Mouse (Mus musculus): ENCODE results near the gene Arhgef7.

- no peak for TF ChIP-seq EP300 (IDR thresholded peaks at IDR 0.05)
- TF ChIP-seq CTCF (IDR thresholded peaks at IDR 0.05), result no peak
Measured at GRCm38 (mm10) chr8:11727273-11727650, 259 bp upstream of the Arhgef7 start.
